Mouse (Mus musculus) cortical plate, adult 2 months (tissue): ENCODE measurements at regions not wholly inside any gene's neighbourhood (a gene's known extent, or its start where the extent isn't known, plus 50 kb on each side); places are given as distances from the start of the nearest gene placed in this dataset.

ENCODE experiments used
- H3K27ac ChIP-seq: fragments of 200-500 bp; 2 replicates; pipeline ENCODE4 v1.5.1; 2012; ENCODE audit warnings: low read length, control low read depth, inconsistent platforms; ENCODE audit not compliant: insufficient read depth
- H3K4me1 ChIP-seq: fragments of 200-500 bp; 2 replicates; pipeline ENCODE4 v1.6.1; 2011; ENCODE audit warnings: low read length; ENCODE audit not compliant: control insufficient read depth, insufficient read depth
- H3K4me3 ChIP-seq: fragments of 200-500 bp; 2 replicates; pipeline ENCODE4 v1.5.1; 2011; ENCODE audit warnings: mild to moderate bottlenecking, low read length, control low read depth; ENCODE audit not compliant: insufficient read depth
- CTCF ChIP-seq: fragments of 200-500 bp; IDR thresholded peaks from 2 replicates; pipeline ENCODE4 v1.5.1; 2011; ENCODE audit warnings: mild to moderate bottlenecking, control low read depth, low read length; ENCODE audit not compliant: insufficient read depth; ENCODE audit errors: extremely low read depth
- POLR2A ChIP-seq: fragments of 200-500 bp; IDR thresholded peaks from 2 replicates; pipeline ENCODE4 v1.6.1; 2011; ENCODE audit warnings: mild to moderate bottlenecking, low read length, control low read depth; ENCODE audit not compliant: insufficient read depth; ENCODE audit errors: extremely low read depth

GRCm38 (mm10) chr4:8968741-8969140 lies 729.9 kb upstream of the Car8 start:
- H3K27ac ChIP-seq = no peak overlapping the region
- TF ChIP-seq POLR2A = no peak
- TF ChIP-seq CTCF = no peak
- no peak overlapping the region for H3K4me3 ChIP-seq
- no peaks in the 10 kb centered on the region for H3K4me1 ChIP-seq

- TF ChIP-seq POLR2A = no peak
- no peak for TF ChIP-seq CTCF
- no peaks in the 10 kb centered on the region for H3K4me1 ChIP-seq
- H3K4me3 ChIP-seq = no peak overlapping the region
- H3K27ac ChIP-seq = no peak overlapping the region
Observed at GRCm38 (mm10) chr4:8967986-8968385, 729.1 kb upstream of the Car8 start.

- TF ChIP-seq CTCF = no peak
- no peak for TF ChIP-seq POLR2A
- H3K4me3 ChIP-seq = no peak overlapping the region
- no peaks in the 10 kb centered on the region for H3K4me1 ChIP-seq
- no peak overlapping the region for H3K27ac ChIP-seq
Observed at GRCm38 (mm10) chr4:8965563-8965962, 726.7 kb upstream of the Car8 start.

GRCm38 (mm10) chr4:8962959-8963572 lies 724.2 kb upstream of the Car8 start:
- TF ChIP-seq CTCF (no peak), POLR2A (no peak)

GRCm38 (mm10) chr4:8961851-8962250 lies 723.0 kb upstream of the Car8 start:
- H3K4me1 ChIP-seq = no peaks in the 10 kb centered on the region
- TF ChIP-seq CTCF (no peak), POLR2A (no peak)
- H3K27ac ChIP-seq = no peak overlapping the region

More at GRCm38 (mm10) chr4:8962959-8963572, 724.2 kb upstream of the Car8 start:
- Histone ChIP-seq H3K4me3 (no peak overlapping the region), H3K27ac (no peak overlapping the region), H3K4me1 (no peaks in the 10 kb centered on the region)

GRCm38 (mm10) chr4:8957771-8958170 lies 718.9 kb upstream of the Car8 start:
- TF ChIP-seq CTCF (no peak), POLR2A (no peak)

More at GRCm38 (mm10) chr4:8961851-8962250, 723.0 kb upstream of the Car8 start:
- no peak overlapping the region for H3K4me3 ChIP-seq

GRCm38 (mm10) chr4:8957023-8957343 lies 718.1 kb upstream of the Car8 start:
- Histone ChIP-seq H3K4me1 (no peaks in the 10 kb centered on the region; the same call in 1 of the 2 replicates), H3K4me3 (no peak overlapping the region), H3K27ac (no peak overlapping the region)
- TF ChIP-seq POLR2A (no peak), CTCF (no peak)

More at GRCm38 (mm10) chr4:8957771-8958170, 718.9 kb upstream of the Car8 start:
- no peaks in the 10 kb centered on the region; the same call in 1 of the 2 replicates for H3K4me1 ChIP-seq
- no peak overlapping the region for H3K4me3 ChIP-seq
- H3K27ac ChIP-seq = no peak overlapping the region

- no peaks in the 10 kb centered on the region; the same call in 1 of the 2 replicates for H3K4me1 ChIP-seq
- no peak overlapping the region for H3K4me3 ChIP-seq
- no peak overlapping the region for H3K27ac ChIP-seq
- no peak for TF ChIP-seq CTCF
- no peak for TF ChIP-seq POLR2A
Observed at GRCm38 (mm10) chr4:8956312-8957022, 717.6 kb upstream of the Car8 start.

GRCm38 (mm10) chr4:8955306-8955705 lies 716.5 kb upstream of the Car8 start:
- Histone ChIP-seq H3K27ac (no peak overlapping the region), H3K4me1 (no peaks in the 10 kb centered on the region; the same call in 1 of the 2 replicates), H3K4me3 (no peak overlapping the region)
- TF ChIP-seq POLR2A (no peak), CTCF (no peak)

- no peak overlapping the region for H3K27ac ChIP-seq
- no peak overlapping the region for H3K4me3 ChIP-seq
- H3K4me1 ChIP-seq = no peaks in the 10 kb centered on the region; the same call in 1 of the 2 replicates
- no peak for TF ChIP-seq CTCF
- TF ChIP-seq POLR2A = no peak
Observed at GRCm38 (mm10) chr4:8954356-8954914, 715.6 kb upstream of the Car8 start.

- Histone ChIP-seq H3K4me1 (no peaks in the 10 kb centered on the region; the same call in 1 of the 2 replicates), H3K4me3 (no peak overlapping the region), H3K27ac (no peak overlapping the region)
- TF ChIP-seq POLR2A (no peak), CTCF (no peak)
Observed at GRCm38 (mm10) chr4:8953181-8953580, 714.3 kb upstream of the Car8 start.
